Mouse (Mus musculus) cerebellum, adult 9-10 months (tissue): ENCODE results near the gene Dnah11.

Experiments
- DNase-seq: peaks from one replicate; pipeline ENCODE4 v3.0.0; 2022

Gene Dnah11

GRCm38 (mm10) chr12:117853316-117853715 is 345.5 kb downstream of the Dnah11 start:
- peak; percentile 31 for DNase-seq

- no peak for DNase-seq
Measured at GRCm38 (mm10) chr12:117850472-117850871, 348.4 kb downstream of the Dnah11 start.

GRCm38 (mm10) chr12:117848621-117849020 is 350.2 kb downstream of the Dnah11 start:
- no peak for DNase-seq

- no peak for DNase-seq
Measured at GRCm38 (mm10) chr12:117844917-117845316, 353.9 kb downstream of the Dnah11 start.

GRCm38 (mm10) chr12:117844075-117844408 is 354.8 kb downstream of the Dnah11 start:
- no peak for DNase-seq

GRCm38 (mm10) chr12:117843302-117844074 is 355.4 kb downstream of the Dnah11 start:
- DNase-seq = peak; percentile 14

- DNase-seq = no peak
Measured at GRCm38 (mm10) chr12:117842676-117843075, 356.2 kb downstream of the Dnah11 start.

- DNase-seq = no peak
Measured at GRCm38 (mm10) chr12:117840705-117841104, 358.1 kb downstream of the Dnah11 start.

GRCm38 (mm10) chr12:117837376-117837775 is 361.5 kb downstream of the Dnah11 start:
- DNase-seq = no peak

- no peak for DNase-seq
Measured at GRCm38 (mm10) chr12:117835371-117835770, 363.5 kb downstream of the Dnah11 start.

- no peak for DNase-seq
Measured at GRCm38 (mm10) chr12:117834652-117835051, 364.2 kb downstream of the Dnah11 start.

DNA sequence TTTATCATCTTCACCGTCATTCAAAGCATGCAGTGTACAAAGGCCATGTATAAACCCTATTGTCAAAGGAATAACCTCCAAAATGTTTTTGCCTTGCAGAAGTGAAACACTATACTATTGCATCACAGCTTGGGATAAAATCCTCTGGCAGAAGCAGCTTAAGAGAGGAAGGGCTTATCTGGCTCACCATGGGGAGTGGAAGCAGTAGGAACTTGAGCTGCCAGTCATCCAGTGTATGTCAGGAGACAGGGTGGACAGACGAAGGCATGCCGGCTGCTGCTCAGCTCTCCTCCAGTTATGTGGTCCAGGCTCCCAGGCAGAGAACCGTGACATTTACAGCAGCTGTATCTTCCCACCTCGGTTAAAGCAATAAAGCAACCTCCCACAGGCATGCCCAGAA is 366.7 kb downstream of the Dnah11 start:
- DNase-seq = no peak

- DNase-seq = no peak
Measured at GRCm38 (mm10) chr12:117831351-117831961, 367.4 kb downstream of the Dnah11 start.

- DNase-seq = no peak
Measured at GRCm38 (mm10) chr12:117828350-117828749, 370.5 kb downstream of the Dnah11 start.
